In the genomic region with DNA sequence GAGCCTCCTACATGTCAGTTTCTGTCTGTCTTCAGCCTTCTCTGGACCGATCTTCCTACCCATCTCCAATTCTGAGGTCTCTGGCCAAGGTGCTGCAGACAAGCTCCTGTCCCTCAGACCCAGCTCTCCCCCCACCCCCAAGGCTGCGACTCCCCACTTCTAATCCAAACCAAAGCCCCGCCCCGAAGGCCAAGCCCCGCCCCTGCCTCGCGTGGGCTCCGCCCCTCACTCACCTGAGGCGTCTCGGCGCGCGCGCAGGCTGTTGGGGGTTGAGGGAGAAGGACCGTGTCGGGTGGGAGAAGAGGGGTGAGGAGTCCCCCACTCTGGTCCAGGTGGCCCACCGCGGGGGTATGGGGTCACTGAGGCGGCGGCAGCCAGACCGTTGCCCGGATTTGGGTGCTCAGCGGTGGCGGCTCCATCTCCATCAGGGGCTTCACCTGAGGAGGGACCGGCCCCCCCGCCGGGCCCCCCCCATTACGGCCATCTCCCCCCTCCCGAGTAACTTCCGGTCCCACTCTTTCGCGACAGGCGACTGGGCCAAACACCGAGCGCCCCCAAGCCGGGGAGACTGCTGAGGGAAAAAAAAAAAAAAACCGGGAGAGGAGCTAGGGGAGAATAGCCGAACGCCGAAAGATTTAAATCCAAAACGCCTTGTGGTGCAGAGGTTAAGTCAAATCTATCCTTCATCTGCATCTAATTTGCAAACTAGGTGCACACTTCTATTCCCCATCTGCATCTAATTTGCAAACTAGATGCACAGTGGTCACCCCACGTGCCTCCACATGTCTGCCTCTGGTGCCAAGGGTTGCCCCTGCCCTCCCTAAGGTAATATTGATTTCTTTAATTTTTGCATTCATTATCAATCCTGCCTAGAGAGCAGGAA, we compare ENCODE assay signal across 7 mouse cellular contexts. TPM values are rescaled to one million over a fixed set of nuclear protein-coding genes. Genes with fewer than 3 reads are reported as not detected.
DNase-seq lines count a peak whose midpoint lies in the region; ATAC-seq lines count a peak whose summit lies in the region.

No protein-coding gene starts in this region.

- no peaks in the 10 kb centered on the region for H3K9me3 ChIP-seq in limb, embryonic 13.5 days
- no peaks in the 10 kb centered on the region for H3K9me3 ChIP-seq in midbrain, embryonic 14.5 days (ENCODE audit: control insufficient read depth, low read length)

- H3K4me2 ChIP-seq in limb, embryonic 13.5 days (replicated peaks), result peak overlapping the region; percentile 72
- peak overlapping the region; percentile 68 for H3K4me2 ChIP-seq in midbrain, embryonic 14.5 days (ENCODE audit: low read length)

- peak overlapping the region; percentile 76 for H3K4me3 ChIP-seq in limb, embryonic 13.5 days
- H3K4me3 ChIP-seq in midbrain, embryonic 14.5 days (replicated peaks; ENCODE audit: low read depth, low read length), result peak overlapping the region; percentile 69

- H3K9ac ChIP-seq in limb, embryonic 13.5 days, result peak overlapping the region; percentile 79
- peak overlapping the region; percentile 74 for H3K9ac ChIP-seq in midbrain, embryonic 14.5 days (replicated peaks; ENCODE audit: low read length)

- DNase-seq in adrenal gland, adult 2 months, result peak; percentile 58
- peak; percentile 83 to 87 for DNase-seq in cerebellum, postnatal 36 days
- peak; percentile 34 to 52 for DNase-seq in frontal cortex, postnatal 25 days (ENCODE audit: low spot score in 2 of 2)
- peak; percentile 79 to 84 for DNase-seq in kidney, adult 8-10 months
- peak; percentile 80 for DNase-seq in midbrain, embryonic 14.5 days
- peak; percentile 40 to 57 for DNase-seq in spleen, postnatal 14 days (ENCODE audit: low spot score in 2 of 2)

- peaks cover 18% of the 10 kb centered on the region for H3K36me3 ChIP-seq in limb, embryonic 13.5 days
- H3K36me3 ChIP-seq in midbrain, embryonic 14.5 days (ENCODE audit: control insufficient read depth, insufficient read depth, low read length), result no peaks in the 10 kb centered on the region

- under 1% methylated on average over 42 of the region's 42 CpGs for WGBS in limb, embryonic 13.5 days
- WGBS in midbrain, embryonic 14.5 days, result under 1% methylated on average over 40 of the region's 42 CpGs

- H3K27ac ChIP-seq in limb, embryonic 13.5 days, result peak overlapping the region; percentile 87
- peak overlapping the region; percentile 76 for H3K27ac ChIP-seq in midbrain, embryonic 14.5 days (replicated peaks; ENCODE audit: low read depth, low read length)

- peaks cover 24% of the 10 kb centered on the region for H3K4me1 ChIP-seq in limb, embryonic 13.5 days
- peaks cover 15% of the 10 kb centered on the region for H3K4me1 ChIP-seq in midbrain, embryonic 14.5 days (ENCODE audit: control insufficient read depth, insufficient read depth, low read length)

- peak; percentile 76 for ATAC-seq in limb, embryonic 13.5 days (ENCODE audit: low FRiP score, low read depth)
- ATAC-seq in midbrain, embryonic 14.5 days (ENCODE audit: low FRiP score, low TSS enrichment), result peak; percentile 69

- no peaks in the 10 kb centered on the region for H3K27me3 ChIP-seq in limb, embryonic 13.5 days
- no peaks in the 10 kb centered on the region for H3K27me3 ChIP-seq in midbrain, embryonic 14.5 days (ENCODE audit: control insufficient read depth, insufficient read depth, low read length)

RNA-seq across cellular contexts. Expression of a gene that starts 4.8 kb away (rescaled TPM):
- total RNA-seq in adrenal gland, adult 2 months (2021), result 10 to 100 TPM; 29.2 to 32.7 TPM
- 10.2 and 10.8 TPM in 2 replicates for polyA plus RNA-seq in adrenal gland, adult 2 months (2012; rRNA removed)
- polyA plus RNA-seq in limb, embryonic 13.5 days (2015; fragmentation: Nextera tagmentation; extraction: Ambion mirVana), result 22.0 TPM in 2 replicates
- polyA plus RNA-seq in midbrain, embryonic 14.5 days (2014; fragmentation: Nextera tagmentation; extraction: Ambion mirVana), result 10.3 and 10.4 TPM in 2 replicates

RNA-seq across cellular contexts. Expression of a gene that starts 23.2 kb away (rescaled TPM):
- total RNA-seq in adrenal gland, adult 2 months (2021), result 1 to 10 TPM; 1.9 to 2.6 TPM
- polyA plus RNA-seq in adrenal gland, adult 2 months (2012; rRNA removed), result 3.1 and 3.5 TPM in 2 replicates
- polyA plus RNA-seq in limb, embryonic 13.5 days (2015; fragmentation: Nextera tagmentation; extraction: Ambion mirVana), result 5.1 and 5.2 TPM in 2 replicates
- polyA plus RNA-seq in midbrain, embryonic 14.5 days (2014; fragmentation: Nextera tagmentation; extraction: Ambion mirVana), result 21.2 and 23.6 TPM in 2 replicates

RNA-seq across cellular contexts. Expression of a gene that starts 27.0 kb away (rescaled TPM):
- 100 to 1,000 TPM; 112 to 127 TPM for total RNA-seq in adrenal gland, adult 2 months (2021)
- polyA plus RNA-seq in adrenal gland, adult 2 months (2012; rRNA removed), result 46.5 and 69.5 TPM in 2 replicates
- 83.5 and 87.5 TPM in 2 replicates for polyA plus RNA-seq in limb, embryonic 13.5 days (2015; fragmentation: Nextera tagmentation; extraction: Ambion mirVana)
- polyA plus RNA-seq in midbrain, embryonic 14.5 days (2014; fragmentation: Nextera tagmentation; extraction: Ambion mirVana), result 80.4 and 100 TPM in 2 replicates

RNA-seq across cellular contexts. Expression of a gene that starts 35.0 kb away (rescaled TPM):
- 1 to 10 TPM in 1 of 2 experiments, under 1 TPM in 1; 0.86 to 1.0 TPM for total RNA-seq in adrenal gland, adult 2 months (2021)
- polyA plus RNA-seq in adrenal gland, adult 2 months (2012; rRNA removed), result 0.30 and 0.76 TPM in 2 replicates
- 2.2 and 2.3 TPM in 2 replicates for polyA plus RNA-seq in limb, embryonic 13.5 days (2015; fragmentation: Nextera tagmentation; extraction: Ambion mirVana)
- polyA plus RNA-seq in midbrain, embryonic 14.5 days (2014; fragmentation: Nextera tagmentation; extraction: Ambion mirVana), result 0.22 and 0.38 TPM in 2 replicates

RNA-seq across cellular contexts. Expression of a gene that starts 35.8 kb away (rescaled TPM):
- total RNA-seq in adrenal gland, adult 2 months (2021), result 10 to 100 TPM; 12.6 to 16.2 TPM
- polyA plus RNA-seq in adrenal gland, adult 2 months (2012; rRNA removed), result 10.5 and 10.7 TPM in 2 replicates
- 132 and 134 TPM in 2 replicates for polyA plus RNA-seq in limb, embryonic 13.5 days (2015; fragmentation: Nextera tagmentation; extraction: Ambion mirVana)
- 13.2 and 24.2 TPM in 2 replicates for polyA plus RNA-seq in midbrain, embryonic 14.5 days (2014; fragmentation: Nextera tagmentation; extraction: Ambion mirVana)

Comparison
In these comparisons a context has a peak if more than half of its experiments do, and no peak if none do; other contexts are left out.
1. Peak in every context shown above with its lines: DNase-seq, ATAC-seq, H3K4me3 ChIP-seq and H3K27ac ChIP-seq.